Mouse (Mus musculus): ENCODE data around the gene Rfx8.

- TF ChIP-seq CTCF (IDR thresholded peaks at IDR 0.05; ENCODE audit: borderline replicate concordance, insufficient read depth, low read length) (no peak), POLR2A (IDR thresholded peaks at IDR 0.05; ENCODE audit: low read depth, low read length) (no peak)
Measured at GRCm38 (mm10) chr1:39715551-39715950, 5.2 kb downstream of the Rfx8 start.
